Mouse (Mus musculus): ENCODE results near the gene Pigs.
A peak's percentile ranks its signal among the peaks of the same experiment; 100 is the strongest.

Pigs gene

GRCm38 (mm10) chr11:78327215-78327614 lies 1.0 kb upstream of the Pigs start:
- no peak for TF ChIP-seq POU5F1 (IDR thresholded peaks at IDR 0.05; ENCODE audit: borderline replicate concordance, low read length)
- no peak for TF ChIP-seq CTCF (conservative IDR thresholded peaks at IDR 0.05; ENCODE audit: low read length)
- TF ChIP-seq NANOG (IDR thresholded peaks at IDR 0.05; ENCODE audit: borderline replicate concordance, low read length): no peak
- Histone ChIP-seq H3K4me3 (replicated peaks; ENCODE audit: low read length) (no peak overlapping the region), H3K36me3 (ENCODE audit: insufficient read depth, low read length) (peaks cover 40% of the 10 kb centered on the region), H3K9me3 (ENCODE audit: low read length) (no peaks in the 10 kb centered on the region), H3K4me1 (replicated peaks; ENCODE audit: low read depth, low read length) (peaks cover 49% of the 10 kb centered on the region), H3K27me3 (ENCODE audit: insufficient read depth, low read length) (no peaks in the 10 kb centered on the region)

GRCm38 (mm10) chr11:78328512-78329056 lies 369 bp downstream of the Pigs start:
- no peak for TF ChIP-seq NANOG (IDR thresholded peaks at IDR 0.05; ENCODE audit: borderline replicate concordance, low read length)
- no peak for TF ChIP-seq POU5F1 (IDR thresholded peaks at IDR 0.05; ENCODE audit: borderline replicate concordance, low read length)
- TF ChIP-seq CTCF (conservative IDR thresholded peaks at IDR 0.05; ENCODE audit: low read length): no peak

GRCm38 (mm10) chr11:78332676-78333075 lies 4.5 kb downstream of the Pigs start:
- peaks cover 43% of the 10 kb centered on the region for H3K4me1 ChIP-seq (replicated peaks; ENCODE audit: low read depth, low read length)
- no peaks in the 10 kb centered on the region for H3K27me3 ChIP-seq (ENCODE audit: insufficient read depth, low read length)
- H3K36me3 ChIP-seq (ENCODE audit: insufficient read depth, low read length): peaks cover 61% of the 10 kb centered on the region
- TF ChIP-seq CTCF (conservative IDR thresholded peaks at IDR 0.05; ENCODE audit: low read length) (no peak), POU5F1 (IDR thresholded peaks at IDR 0.05; ENCODE audit: borderline replicate concordance, low read length) (no peak), NANOG (IDR thresholded peaks at IDR 0.05; ENCODE audit: borderline replicate concordance, low read length) (no peak)
- H3K4me3 ChIP-seq (replicated peaks; ENCODE audit: low read length): 0 out of 2 replicates have a peak overlapping the region, but pooled peaks have one; percentile 26
- no peaks in the 10 kb centered on the region for H3K9me3 ChIP-seq (ENCODE audit: low read length)

More at GRCm38 (mm10) chr11:78328512-78329056, 369 bp downstream of the Pigs start:
- Histone ChIP-seq H3K36me3 (ENCODE audit: insufficient read depth, low read length) (peaks cover 52% of the 10 kb centered on the region), H3K4me1 (replicated peaks; ENCODE audit: low read depth, low read length) (peaks cover 50% of the 10 kb centered on the region), H3K27me3 (ENCODE audit: insufficient read depth, low read length) (no peaks in the 10 kb centered on the region), H3K9me3 (ENCODE audit: low read length) (no peaks in the 10 kb centered on the region), H3K4me3 (replicated peaks; ENCODE audit: low read length) (peak overlapping the region; percentile 97)

- no peaks in the 10 kb centered on the region for H3K27me3 ChIP-seq (ENCODE audit: insufficient read depth, low read length)
- H3K4me1 ChIP-seq (replicated peaks; ENCODE audit: low read depth, low read length): peaks cover 41% of the 10 kb centered on the region
- H3K9me3 ChIP-seq (ENCODE audit: low read length): no peaks in the 10 kb centered on the region
- TF ChIP-seq CTCF (conservative IDR thresholded peaks at IDR 0.05; ENCODE audit: low read length): no peak
- H3K4me3 ChIP-seq (replicated peaks; ENCODE audit: low read length): no peak overlapping the region
- H3K36me3 ChIP-seq (ENCODE audit: insufficient read depth, low read length): peaks cover 74% of the 10 kb centered on the region
Measured at GRCm38 (mm10) chr11:78333992-78334391, 5.8 kb downstream of the Pigs start.

GRCm38 (mm10) chr11:78337040-78337439 lies 8.8 kb downstream of the Pigs start:
- TF ChIP-seq POU5F1 (IDR thresholded peaks at IDR 0.05; ENCODE audit: borderline replicate concordance, low read length): no peak
- TF ChIP-seq NANOG (IDR thresholded peaks at IDR 0.05; ENCODE audit: borderline replicate concordance, low read length): no peak
- no peak for TF ChIP-seq CTCF (conservative IDR thresholded peaks at IDR 0.05; ENCODE audit: low read length)
- H3K9me3 ChIP-seq (ENCODE audit: low read length): no peaks in the 10 kb centered on the region
- peaks cover 39% of the 10 kb centered on the region for H3K4me1 ChIP-seq (replicated peaks; ENCODE audit: low read depth, low read length)
- H3K36me3 ChIP-seq (ENCODE audit: insufficient read depth, low read length): peaks cover 98% of the 10 kb centered on the region
- no peak overlapping the region for H3K4me3 ChIP-seq (replicated peaks; ENCODE audit: low read length)
- no peaks in the 10 kb centered on the region for H3K27me3 ChIP-seq (ENCODE audit: insufficient read depth, low read length)

GRCm38 (mm10) chr11:78341702-78342101 lies 13.5 kb downstream of the Pigs start:
- peaks cover 47% of the 10 kb centered on the region for H3K4me1 ChIP-seq (replicated peaks; ENCODE audit: low read depth, low read length)
- no peaks in the 10 kb centered on the region for H3K9me3 ChIP-seq (ENCODE audit: low read length)
- H3K4me3 ChIP-seq (replicated peaks; ENCODE audit: low read length): no peak overlapping the region
- peaks cover 66% of the 10 kb centered on the region for H3K36me3 ChIP-seq (ENCODE audit: insufficient read depth, low read length)
- H3K27me3 ChIP-seq (ENCODE audit: insufficient read depth, low read length): no peaks in the 10 kb centered on the region
- TF ChIP-seq POU5F1 (IDR thresholded peaks at IDR 0.05; ENCODE audit: borderline replicate concordance, low read length) (no peak), NANOG (IDR thresholded peaks at IDR 0.05; ENCODE audit: borderline replicate concordance, low read length) (no peak), CTCF (conservative IDR thresholded peaks at IDR 0.05; ENCODE audit: low read length) (no peak)

GRCm38 (mm10) chr11:78343381-78344327 lies 15.4 kb downstream of the Pigs start, which contains the start of gene Unc119:
Unc119 (plus strand) TSS chr11:78343482.
- no peak for TF ChIP-seq NANOG (IDR thresholded peaks at IDR 0.05; ENCODE audit: borderline replicate concordance, low read length)
- no peak for TF ChIP-seq POU5F1 (IDR thresholded peaks at IDR 0.05; ENCODE audit: borderline replicate concordance, low read length)
- no peak for TF ChIP-seq CTCF (conservative IDR thresholded peaks at IDR 0.05; ENCODE audit: low read length)
- H3K4me1 ChIP-seq (replicated peaks; ENCODE audit: low read depth, low read length): peaks cover 66% of the 10 kb centered on the region
- peaks cover 51% of the 10 kb centered on the region for H3K36me3 ChIP-seq (ENCODE audit: insufficient read depth, low read length)
- H3K4me3 ChIP-seq (replicated peaks; ENCODE audit: low read length): peak within 1 kb of the TSS; percentile 90
- no peaks in the 10 kb centered on the region for H3K9me3 ChIP-seq (ENCODE audit: low read length)
- no peaks in the 10 kb centered on the region for H3K27me3 ChIP-seq (ENCODE audit: insufficient read depth, low read length)

- TF ChIP-seq CTCF (conservative IDR thresholded peaks at IDR 0.05; ENCODE audit: low read length) (no peak), POU5F1 (IDR thresholded peaks at IDR 0.05; ENCODE audit: borderline replicate concordance, low read length) (no peak), NANOG (IDR thresholded peaks at IDR 0.05; ENCODE audit: borderline replicate concordance, low read length) (no peak)
- H3K36me3 ChIP-seq (ENCODE audit: insufficient read depth, low read length): peaks cover 51% of the 10 kb centered on the region
- H3K4me1 ChIP-seq (replicated peaks; ENCODE audit: low read depth, low read length): peaks cover 69% of the 10 kb centered on the region
- no peaks in the 10 kb centered on the region for H3K9me3 ChIP-seq (ENCODE audit: low read length)
- peak overlapping the region; percentile 90 for H3K4me3 ChIP-seq (replicated peaks; ENCODE audit: low read length)
- H3K27me3 ChIP-seq (ENCODE audit: insufficient read depth, low read length): no peaks in the 10 kb centered on the region
Measured at GRCm38 (mm10) chr11:78344328-78344889, 16.2 kb downstream of the Pigs start.

All from E14TG2a.4 (cell line).